Mouse (Mus musculus) heart, embryonic 13.5 days (tissue): ENCODE data around the gene Mtln. TPM values are rescaled to one million over a fixed set of nuclear protein-coding genes. Genes with fewer than 3 reads are reported as not detected.

Source experiments
- ATAC-seq: fragments of 200-750 bp; cut with Nextera tagmentation; 2 replicates; pipeline ENCODE4 v1.8.0; 2017; ENCODE audit warnings: moderate TSS enrichment; ENCODE audit not compliant: insufficient number of reproducible peaks, low FRiP score, low TSS enrichment; ENCODE audit errors: extremely low read depth
- H3K27ac ChIP-seq: fragments of 300-500 bp; sonication (generic); replicated peaks from 2 replicates; pipeline ENCODE4 v1.5.1; 2015; ENCODE audit warnings: moderate library complexity, mild to moderate bottlenecking, inconsistent platforms
- H3K27me3 ChIP-seq: fragments of 300-500 bp; sonication (generic); replicated peaks from 2 replicates; pipeline ENCODE4 v1.6.1; 2015; ENCODE audit warnings: mild to moderate bottlenecking, inconsistent platforms
- H3K36me3 ChIP-seq: fragments of 300-500 bp; sonication (generic); 2 replicates; pipeline ENCODE4 v1.6.1; 2015; ENCODE audit warnings: mild to moderate bottlenecking, inconsistent platforms
- H3K4me1 ChIP-seq: fragments of 300-500 bp; sonication (generic); 2 replicates; pipeline ENCODE4 v1.6.1; 2015; ENCODE audit warnings: inconsistent platforms
- H3K4me2 ChIP-seq: fragments of 300-500 bp; sonication (generic); 2 replicates; pipeline ENCODE4 v1.6.1; 2015; ENCODE audit warnings: inconsistent platforms, mild to moderate bottlenecking, moderate library complexity
- H3K4me3 ChIP-seq: fragments of 300-500 bp; sonication (generic); 2 replicates; pipeline ENCODE4 v1.5.1; 2015; ENCODE audit warnings: moderate library complexity, mild to moderate bottlenecking, inconsistent platforms
- H3K9ac ChIP-seq: fragments of 300-500 bp; sonication (generic); 2 replicates; pipeline ENCODE4 v1.6.1; 2015; ENCODE audit warnings: inconsistent platforms, mild to moderate bottlenecking, moderate library complexity
- H3K9me3 ChIP-seq: fragments of 300-500 bp; sonication (generic); 2 replicates; pipeline ENCODE4 v1.6.1; 2016; ENCODE audit warnings: inconsistent platforms
- WGBS: fragments of 180-500 bp; shearing (Covaris S2); methylation state at CpG from one replicate; pipeline ENCODE4 v1.1.7; 2015; ENCODE audit warnings: mixed read lengths; 5-methylcytosine and 5-hydroxymethylcytosine counted together
- polyA plus RNA-seq: library from polyadenylated mRNA; unstranded; fragments of >200 nt; fragmentation: Nextera tagmentation; extraction: Ambion mirVana; gene quantifications from 2 replicates; pipeline ENCODE4 v1.2.1, GENCODE M21; 2015

Gene Mtln
- polyA plus RNA-seq: 43.2 and 45.1 TPM in 2 replicates

GRCm38 (mm10) chr2:127791919-127792603, at the start of gene Mtln:
Gene Mtln, minus strand, starts transcription at chr2:127792488.
- Histone ChIP-seq H3K27me3 (no peaks in the 10 kb centered on the region), H3K4me1 (peaks cover 24% of the 10 kb centered on the region), H3K4me3 (peak within 1 kb of the TSS; percentile 59), H3K27ac (peak within 1 kb of the TSS; percentile 75), H3K9ac (peak within 1 kb of the TSS; percentile 80), H3K4me2 (peak within 1 kb of the TSS; percentile 75), H3K9me3 (no peaks in the 10 kb centered on the region), H3K36me3 (no peaks in the 10 kb centered on the region)
- WGBS: 2% methylated on average over 37 of the region's 37 CpGs
- peak; percentile 88 for ATAC-seq

- Histone ChIP-seq H3K27me3 (peaks cover 60% of the 10 kb centered on the region), H3K4me2 (no peak overlapping the region), H3K4me3 (no peak overlapping the region), H3K36me3 (no peaks in the 10 kb centered on the region), H3K4me1 (no peaks in the 10 kb centered on the region), H3K9ac (no peak overlapping the region), H3K9me3 (no peaks in the 10 kb centered on the region), H3K27ac (no peak overlapping the region)
- ATAC-seq: no peak
- 76% methylated on average over 1 of the region's 1 CpGs for WGBS
Observed at GRCm38 (mm10) chr2:127841402-127841801, 49.1 kb upstream of the Mtln start.

- no peak overlapping the region for H3K4me2 ChIP-seq
- no peaks in the 10 kb centered on the region for H3K4me1 ChIP-seq
- H3K4me3 ChIP-seq: no peak overlapping the region
- ATAC-seq: no peak
- H3K27ac ChIP-seq: no peak overlapping the region
- 17% methylated on average over 11 of the region's 11 CpGs for WGBS
- H3K36me3 ChIP-seq: no peaks in the 10 kb centered on the region
- no peaks in the 10 kb centered on the region for H3K9me3 ChIP-seq
- no peak overlapping the region for H3K9ac ChIP-seq
- H3K27me3 ChIP-seq: peaks cover 76% of the 10 kb centered on the region
Observed at GRCm38 (mm10) chr2:127839425-127839824, 47.1 kb upstream of the Mtln start.

- Histone ChIP-seq H3K9ac (no peak within 1 kb of the TSS), H3K4me3 (no peak within 1 kb of the TSS), H3K27me3 (peaks cover 82% of the 10 kb centered on the region), H3K36me3 (no peaks in the 10 kb centered on the region), H3K4me2 (no peak within 1 kb of the TSS), H3K4me1 (no peaks in the 10 kb centered on the region), H3K27ac (no peak within 1 kb of the TSS), H3K9me3 (no peaks in the 10 kb centered on the region)
- no peak for ATAC-seq
- WGBS: 55% methylated on average over 7 of the region's 7 CpGs
Observed at GRCm38 (mm10) chr2:127838576-127838975, 46.3 kb upstream of the Mtln start, which contains the start of gene Acoxl. Gene Acoxl, plus strand, starts transcription at chr2:127838876.

GRCm38 (mm10) chr2:127832833-127833190, 40.5 kb upstream of the Mtln start:
- Histone ChIP-seq H3K27me3 (peaks cover 34% of the 10 kb centered on the region), H3K9me3 (no peaks in the 10 kb centered on the region), H3K36me3 (peaks cover 6% of the 10 kb centered on the region; the same call in 1 of the 2 replicates), H3K27ac (no peak overlapping the region), H3K9ac (no peak overlapping the region), H3K4me3 (no peak overlapping the region), H3K4me1 (peaks cover 15% of the 10 kb centered on the region), H3K4me2 (no peak overlapping the region)
- 19% methylated on average over 2 of the region's 2 CpGs for WGBS
- ATAC-seq: no peak

- 41% methylated on average over 11 of the region's 11 CpGs for WGBS
- peak; percentile 8; the same call in 1 of the 2 replicates for ATAC-seq
Observed at GRCm38 (mm10) chr2:127832103-127832832, 40.0 kb upstream of the Mtln start.

GRCm38 (mm10) chr2:127831401-127832102, 39.3 kb upstream of the Mtln start, which contains the start of gene Bub1:
Gene Bub1, minus strand, starts transcription at chr2:127831865.
- under 1% methylated on average over 56 of the region's 56 CpGs for WGBS

More at GRCm38 (mm10) chr2:127832103-127832832, 40.0 kb upstream of the Mtln start:
- Histone ChIP-seq H3K36me3 (peaks cover 8% of the 10 kb centered on the region), H3K27me3 (peaks cover 28% of the 10 kb centered on the region), H3K27ac (no peak overlapping the region), H3K9me3 (no peaks in the 10 kb centered on the region), H3K4me1 (peaks cover 15% of the 10 kb centered on the region), H3K4me2 (peak overlapping the region; percentile 89), H3K9ac (peak overlapping the region; percentile 75), H3K4me3 (peak overlapping the region; percentile 87)

GRCm38 (mm10) chr2:127789651-127790270, 2.5 kb downstream of the Mtln start:
- 26% methylated on average over 9 of the region's 9 CpGs for WGBS
- Histone ChIP-seq H3K36me3 (no peaks in the 10 kb centered on the region), H3K27me3 (no peaks in the 10 kb centered on the region), H3K9me3 (no peaks in the 10 kb centered on the region), H3K4me2 (peak overlapping the region; percentile 81), H3K9ac (peak overlapping the region; percentile 88), H3K27ac (no peak overlapping the region), H3K4me1 (peaks cover 24% of the 10 kb centered on the region), H3K4me3 (peak overlapping the region; percentile 79)
- no peak for ATAC-seq

More at GRCm38 (mm10) chr2:127831401-127832102, 39.3 kb upstream of the Mtln start, which contains the start of gene Bub1:
- peak; percentile 87 for ATAC-seq
- Histone ChIP-seq H3K27me3 (peaks cover 23% of the 10 kb centered on the region), H3K27ac (0 out of 2 replicates have a peak within 1 kb of the TSS, but pooled peaks have one; percentile 15), H3K4me1 (peaks cover 15% of the 10 kb centered on the region), H3K9ac (peak within 1 kb of the TSS; percentile 86), H3K4me2 (peak within 1 kb of the TSS; percentile 89), H3K9me3 (no peaks in the 10 kb centered on the region), H3K36me3 (peaks cover 13% of the 10 kb centered on the region), H3K4me3 (peak within 1 kb of the TSS; percentile 87)

- H3K27me3 ChIP-seq: no peaks in the 10 kb centered on the region
- peak overlapping the region; percentile 88 for H3K9ac ChIP-seq
- no peaks in the 10 kb centered on the region for H3K36me3 ChIP-seq
- 6% methylated on average over 11 of the region's 11 CpGs for WGBS
- H3K9me3 ChIP-seq: no peaks in the 10 kb centered on the region
- peak overlapping the region; percentile 81 for H3K4me2 ChIP-seq
- H3K4me1 ChIP-seq: peaks cover 24% of the 10 kb centered on the region
- ATAC-seq: no peak
- peak overlapping the region; percentile 79 for H3K4me3 ChIP-seq
- peak overlapping the region; percentile 56 for H3K27ac ChIP-seq
Observed at GRCm38 (mm10) chr2:127789138-127789537, 3.1 kb downstream of the Mtln start.

- Histone ChIP-seq H3K27me3 (no peaks in the 10 kb centered on the region), H3K27ac (peak within 1 kb of the TSS; percentile 56), H3K4me3 (peak within 1 kb of the TSS; percentile 79), H3K4me2 (peak within 1 kb of the TSS; percentile 81), H3K36me3 (no peaks in the 10 kb centered on the region), H3K4me1 (peaks cover 24% of the 10 kb centered on the region), H3K9me3 (no peaks in the 10 kb centered on the region), H3K9ac (peak within 1 kb of the TSS; percentile 88)
- WGBS: under 1% methylated on average over 40 of the region's 40 CpGs
- peak; percentile 55 for ATAC-seq
Observed at GRCm38 (mm10) chr2:127788440-127789116, 3.7 kb downstream of the Mtln start, which contains the start of gene Nphp1. Gene Nphp1, minus strand, starts transcription at chr2:127788897.
